Mouse (Mus musculus) liver, adult 2 months (tissue): Measurements from ENCODE around the gene Fam222a. TPM values are rescaled to one million over a fixed set of nuclear protein-coding genes. Genes with fewer than 3 reads are reported as not detected.

ENCODE experiments used
- DNase-seq: peaks from one replicate; pipeline ENCODE4 v3.0.0-alpha.2; 2011; ENCODE audit warnings: low read depth, low spot score; ENCODE audit errors: extremely low read depth
- H3K27ac ChIP-seq: fragments of 200-500 bp; replicated peaks from 2 replicates; pipeline ENCODE4 v1.5.1; 2012; ENCODE audit warnings: low read depth, mild to moderate bottlenecking, control low read depth, inconsistent platforms, low read length; ENCODE audit not compliant: insufficient read depth
- H3K27me3 ChIP-seq: fragments of 200-500 bp; 2 replicates; pipeline ENCODE4 v1.6.1; 2012; ENCODE audit warnings: mild to moderate bottlenecking, moderate library complexity, low read length, inconsistent platforms; ENCODE audit not compliant: control insufficient read depth, insufficient read depth
- H3K36me3 ChIP-seq: fragments of 200-500 bp; 2 replicates; pipeline ENCODE4 v1.6.1; 2012; ENCODE audit warnings: low read length, inconsistent platforms; ENCODE audit not compliant: control insufficient read depth, insufficient read depth
- H3K4me1 ChIP-seq: fragments of 200-500 bp; 2 replicates; pipeline ENCODE4 v1.6.1; 2011; ENCODE audit warnings: low read length; ENCODE audit not compliant: control insufficient read depth, insufficient read depth
- H3K4me3 ChIP-seq: fragments of 200-500 bp; 2 replicates; pipeline ENCODE4 v1.5.1; 2011; ENCODE audit warnings: low read depth, mild to moderate bottlenecking, control low read depth, low read length, moderate library complexity; ENCODE audit not compliant: insufficient read depth
- H3K79me2 ChIP-seq: fragments of 200-500 bp; 2 replicates; pipeline ENCODE4 v1.6.1; 2012; ENCODE audit warnings: inconsistent platforms, mild to moderate bottlenecking, low read length, moderate library complexity; ENCODE audit not compliant: control insufficient read depth, insufficient read depth
- H3K9ac ChIP-seq: fragments of 200-500 bp; 2 replicates; pipeline ENCODE4 v1.6.1; 2012; ENCODE audit warnings: low read depth, mild to moderate bottlenecking, control low read depth, inconsistent platforms, low read length
- CTCF ChIP-seq: fragments of 200-500 bp; IDR thresholded peaks from 2 replicates; pipeline ENCODE4 v1.5.1; 2011; ENCODE audit warnings: low read depth, low read length, control low read depth
- POLR2A ChIP-seq: fragments of 200-500 bp; IDR thresholded peaks from 2 replicates; pipeline ENCODE4 v1.6.1; 2011; ENCODE audit warnings: low read length, control low read depth; ENCODE audit not compliant: insufficient read depth; ENCODE audit errors: extremely low read depth
- WGBS: fragments of 180-500 bp; shearing (Covaris S2); methylation state at CpG from one replicate; pipeline ENCODE4 v1.1.7; 2018; 5-methylcytosine and 5-hydroxymethylcytosine counted together
- polyA plus RNA-seq: library from polyadenylated mRNA; depleted of rRNA; stranded (reverse); fragments of >200 nt; gene quantifications from 2 replicates; pipeline ENCODE4 v1.2.3, GENCODE M21; 2012
- total RNA-seq: library from RNA; depleted of rRNA; stranded (reverse); fragments of >200 nt; gene quantifications from 2 replicates; pipeline ENCODE4 v1.2.3, GENCODE M21; 2014

The Fam222a gene
- total and polyA plus RNA-seq, 2 experiments: 0.09 to 1.2 TPM

DNA sequence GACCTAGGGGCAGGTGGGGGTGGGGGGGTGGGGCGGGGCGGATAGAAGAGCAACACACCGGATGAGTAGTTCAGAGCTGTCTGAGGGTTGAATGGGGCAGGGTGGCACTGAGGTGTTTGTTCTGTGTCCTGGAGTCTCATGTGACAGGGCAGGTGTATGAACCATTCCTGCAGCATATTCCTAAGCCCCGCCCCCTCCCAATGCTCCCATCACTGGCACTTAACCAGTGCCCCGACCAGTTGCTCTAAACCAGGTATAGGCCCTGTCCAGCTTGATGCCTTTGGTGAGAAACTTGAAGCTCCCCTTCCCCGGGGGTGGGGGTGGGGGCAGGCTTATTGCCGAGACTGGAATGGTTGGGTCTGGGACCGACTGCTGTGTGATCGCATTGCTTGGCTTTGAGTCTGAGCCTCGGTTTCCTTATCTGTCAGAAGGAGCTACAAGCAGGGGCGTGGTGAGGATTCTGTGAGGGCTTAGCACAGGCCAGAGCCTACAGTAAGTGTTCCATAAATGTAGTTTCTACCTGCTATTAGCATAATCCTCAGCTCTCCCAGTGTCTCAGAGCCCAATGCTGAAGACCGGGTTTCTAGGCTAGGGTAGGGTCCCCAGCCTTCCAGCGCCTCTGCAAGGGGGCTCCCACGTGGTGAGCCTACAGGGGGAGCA lies 3.1 kb downstream of the Fam222a start:
- DNase-seq: no peak
- Histone ChIP-seq H3K27ac (no peak overlapping the region), H3K9ac (no peak overlapping the region), H3K36me3 (no peaks in the 10 kb centered on the region), H3K4me3 (no peak overlapping the region), H3K4me1 (peaks cover 41% of the 10 kb centered on the region), H3K79me2 (peaks cover 3% of the 10 kb centered on the region), H3K27me3 (no peaks in the 10 kb centered on the region)
- WGBS: 26% methylated on average over 14 of the region's 14 CpGs
- TF ChIP-seq POLR2A: no peak
- TF ChIP-seq CTCF: no peak

DNA sequence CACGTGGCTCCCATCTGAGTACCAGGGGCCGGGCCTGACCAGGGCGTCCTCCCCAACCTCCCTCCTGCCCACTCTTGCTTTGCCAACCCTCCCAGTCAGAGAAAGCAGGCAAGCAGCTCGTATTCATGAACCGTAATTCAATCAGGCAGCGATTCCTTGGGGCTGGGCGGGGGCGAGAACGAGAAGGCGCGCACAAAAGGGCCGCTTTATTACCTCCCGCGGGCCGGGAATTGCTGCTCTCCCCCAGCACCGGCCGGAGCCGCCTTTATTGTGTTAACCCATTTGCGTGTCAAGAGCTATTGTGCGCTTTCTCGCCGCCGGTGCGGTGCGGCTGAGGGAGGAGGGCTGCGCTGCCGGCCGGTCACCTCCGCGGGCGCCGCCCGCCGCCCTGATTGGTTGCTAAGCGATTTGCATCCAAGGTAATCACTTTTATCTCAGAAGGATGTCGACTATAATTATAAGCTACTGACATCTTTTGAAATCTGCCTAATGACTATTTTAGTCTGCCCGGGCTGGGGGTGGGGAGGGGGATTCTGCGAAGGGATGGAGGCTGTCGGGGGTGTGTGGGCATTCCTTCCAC lies 3.7 kb downstream of the Fam222a start:
- Histone ChIP-seq H3K9ac (no peak overlapping the region), H3K27ac (no peak overlapping the region), H3K79me2 (peaks cover 9% of the 10 kb centered on the region), H3K4me1 (peaks cover 42% of the 10 kb centered on the region), H3K4me3 (no peak overlapping the region), H3K36me3 (no peaks in the 10 kb centered on the region), H3K27me3 (no peaks in the 10 kb centered on the region)
- TF ChIP-seq POLR2A: no peak
- no peak for TF ChIP-seq CTCF
- no peak for DNase-seq
- WGBS: 39% methylated on average over 39 of the region's 39 CpGs

DNA sequence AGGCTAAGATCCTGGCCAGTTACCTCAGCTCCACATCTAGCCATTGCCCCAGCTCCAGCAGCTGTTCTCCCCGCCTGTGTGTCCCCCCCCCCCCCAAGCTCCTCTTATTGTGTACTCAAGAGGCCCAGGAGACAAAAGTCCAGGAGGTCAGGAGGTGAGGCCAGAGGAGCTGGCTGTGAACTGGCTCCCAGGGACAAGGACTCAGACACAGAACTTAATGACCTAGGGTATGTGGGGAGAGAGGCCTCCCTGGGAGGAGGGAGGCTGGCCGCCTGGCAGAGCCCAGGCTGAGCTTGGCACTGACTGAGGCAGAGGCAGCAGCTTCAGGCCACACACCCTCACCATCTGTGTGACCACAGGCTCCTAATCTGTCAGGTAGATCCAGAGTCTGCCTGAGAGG lies 5.2 kb downstream of the Fam222a start:
- WGBS: 20% methylated on average over 2 of the region's 2 CpGs
- Histone ChIP-seq H3K27me3 (no peaks in the 10 kb centered on the region), H3K27ac (peak overlapping the region; percentile 19), H3K79me2 (peaks cover 15% of the 10 kb centered on the region), H3K4me1 (peaks cover 42% of the 10 kb centered on the region), H3K36me3 (no peaks in the 10 kb centered on the region), H3K4me3 (no peak overlapping the region), H3K9ac (no peak overlapping the region)
- DNase-seq: peak; percentile 93
- no peak for TF ChIP-seq POLR2A
- TF ChIP-seq CTCF: no peak

DNA sequence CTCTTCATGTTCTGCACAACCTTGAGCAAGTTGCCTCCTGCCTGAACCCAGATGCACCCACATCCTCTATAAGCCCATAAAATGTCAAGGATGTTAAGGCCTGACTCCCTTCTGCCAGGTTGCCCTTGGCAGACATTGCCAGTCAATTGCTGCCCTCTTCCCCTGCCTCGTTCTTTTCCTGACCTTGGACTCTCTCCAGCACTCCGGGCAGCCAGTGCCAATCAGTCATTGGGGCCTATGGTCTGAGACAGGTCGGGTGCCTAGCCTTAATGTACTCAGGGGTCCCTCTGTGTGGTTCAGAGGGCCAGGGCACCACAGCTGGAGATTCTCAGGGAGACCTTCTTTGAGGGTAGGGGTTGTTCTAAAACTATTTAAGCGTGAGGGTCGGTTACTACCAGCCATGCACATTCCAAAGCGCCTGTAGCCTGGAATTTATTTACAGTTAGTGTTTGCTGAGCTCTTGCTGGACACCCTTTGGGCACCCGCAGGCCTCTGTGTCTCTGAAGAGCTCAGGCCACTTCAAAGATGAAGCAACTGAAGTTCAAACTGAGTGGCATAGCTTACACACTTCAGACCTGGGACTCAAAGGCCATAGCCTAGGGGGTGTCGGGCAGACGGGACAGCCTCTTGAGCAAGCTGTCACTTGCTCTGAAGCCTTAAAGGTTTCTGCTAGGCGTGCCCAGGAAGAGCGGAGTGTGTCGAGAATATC lies 6.3 kb downstream of the Fam222a start:
- H3K9ac ChIP-seq: no peak overlapping the region
- WGBS: 26% methylated on average over 12 of the region's 12 CpGs
- H3K4me3 ChIP-seq: no peak overlapping the region
- TF ChIP-seq CTCF (no peak), POLR2A (no peak)
- peak; percentile 80 for DNase-seq
- no peaks in the 10 kb centered on the region for H3K27me3 ChIP-seq
- peak overlapping the region; percentile 40 for H3K27ac ChIP-seq
- H3K4me1 ChIP-seq: peaks cover 38% of the 10 kb centered on the region
- H3K36me3 ChIP-seq: no peaks in the 10 kb centered on the region
- H3K79me2 ChIP-seq: peaks cover 15% of the 10 kb centered on the region

DNA sequence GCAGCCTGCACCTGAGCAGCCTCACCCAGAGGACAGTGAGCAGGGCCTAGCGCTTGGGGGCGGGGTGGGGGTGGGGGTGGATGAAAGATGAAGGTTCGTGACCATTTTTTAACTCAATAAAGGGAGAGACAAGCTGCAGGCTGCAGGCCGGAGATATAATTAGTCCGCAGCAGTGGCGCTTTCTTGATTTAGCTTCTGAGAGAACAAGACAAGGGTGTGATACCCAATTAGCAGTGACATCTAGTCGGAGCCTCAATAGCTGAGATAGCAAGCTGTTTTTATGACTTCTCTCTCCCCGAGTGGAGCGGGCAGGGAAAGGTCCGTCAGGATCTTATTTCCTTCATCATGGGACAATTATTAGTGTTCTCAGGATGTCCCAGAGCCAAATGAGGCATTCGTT lies 7.2 kb downstream of the Fam222a start:
- Histone ChIP-seq H3K36me3 (no peaks in the 10 kb centered on the region), H3K27me3 (no peaks in the 10 kb centered on the region), H3K27ac (no peak overlapping the region), H3K79me2 (peaks cover 15% of the 10 kb centered on the region), H3K4me1 (peaks cover 34% of the 10 kb centered on the region), H3K4me3 (no peak overlapping the region), H3K9ac (no peak overlapping the region)
- no peak for TF ChIP-seq POLR2A
- TF ChIP-seq CTCF: no peak
- WGBS: 73% methylated on average over 11 of the region's 11 CpGs
- DNase-seq: no peak
